Mouse (Mus musculus) naive thymus-derived CD4-positive, alpha-beta T cell, adult 2 months (primary cell): ENCODE measurements around the gene Pzp.

Experiments
- DNase-seq: peaks from one replicate; pipeline ENCODE4 v3.0.0-alpha.2; 2011; ENCODE audit warnings: low read depth

Gene Pzp

DNA sequence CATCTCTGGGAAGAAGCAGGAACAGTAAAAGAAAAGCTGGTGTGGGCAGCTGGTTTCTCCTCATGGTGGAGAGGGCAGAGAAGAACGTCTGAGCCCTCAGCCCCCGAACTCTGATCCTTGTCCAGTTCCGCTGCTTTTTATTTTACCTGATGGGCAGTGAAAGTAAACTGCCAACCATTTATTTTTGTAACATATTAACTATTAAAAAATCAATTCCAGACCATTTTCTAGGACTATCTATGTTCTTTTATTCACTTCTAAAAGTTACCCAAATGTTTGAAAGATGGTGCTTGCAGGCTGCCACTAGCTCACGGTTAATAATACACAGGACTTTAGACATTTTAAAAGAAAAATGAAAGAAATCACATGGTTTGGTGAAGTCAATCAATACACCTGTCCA lies at the start of gene Pzp:
TSS of gene Pzp (minus strand) at position 120 of the 400 bp plus-strand sequence.
- DNase-seq, result no peak

GRCm38 (mm10) chr6:128566589-128566988 lies 40.1 kb upstream of the Pzp start:
- DNase-seq, result no peak

DNA sequence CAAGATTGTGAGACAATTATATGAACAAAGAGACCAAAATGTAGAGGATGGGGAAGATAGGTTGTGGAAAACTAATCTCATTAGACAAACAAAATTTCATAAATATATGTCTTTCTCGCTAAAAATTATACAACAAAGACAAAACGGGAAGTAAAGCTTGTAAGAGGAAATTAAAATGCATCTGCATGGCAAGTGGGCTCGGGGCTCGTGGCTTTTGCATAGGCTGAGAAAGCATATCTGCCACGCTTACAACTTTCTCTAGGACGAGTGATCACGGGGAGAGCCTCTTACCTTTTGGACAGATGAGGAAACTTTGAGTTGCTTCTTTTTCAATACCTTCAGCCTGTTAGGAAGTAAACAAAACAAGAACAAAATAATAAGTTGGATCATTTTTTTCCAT lies 27.5 kb upstream of the Pzp start:
- no peak for DNase-seq

- DNase-seq, result no peak
These were observed 23.2 kb upstream of the Pzp start for GRCm38 (mm10) chr6:128549463-128550452.

DNA sequence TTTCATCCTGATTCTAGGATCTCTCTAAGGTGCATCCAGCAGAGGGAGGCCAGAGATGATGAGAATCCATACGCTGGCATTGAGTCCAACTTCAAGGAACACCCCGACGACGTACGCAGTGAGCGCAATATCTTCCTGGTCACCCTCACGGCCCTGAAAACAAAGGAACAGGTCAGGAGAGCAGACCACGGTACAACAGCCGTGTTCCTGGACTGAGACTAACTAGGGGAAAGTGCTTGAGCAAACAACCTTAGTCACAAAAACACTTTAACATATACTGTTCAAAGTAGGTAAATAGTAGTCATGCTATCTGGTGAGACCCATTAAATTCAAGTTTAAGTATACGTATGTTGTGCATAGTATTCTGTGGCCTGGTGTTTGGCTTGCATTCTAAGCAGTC lies 22.0 kb upstream of the Pzp start:
- no peak for DNase-seq

- DNase-seq, result no peak
These were observed 18.9 kb upstream of the Pzp start for GRCm38 (mm10) chr6:128545402-128545801.

DNA sequence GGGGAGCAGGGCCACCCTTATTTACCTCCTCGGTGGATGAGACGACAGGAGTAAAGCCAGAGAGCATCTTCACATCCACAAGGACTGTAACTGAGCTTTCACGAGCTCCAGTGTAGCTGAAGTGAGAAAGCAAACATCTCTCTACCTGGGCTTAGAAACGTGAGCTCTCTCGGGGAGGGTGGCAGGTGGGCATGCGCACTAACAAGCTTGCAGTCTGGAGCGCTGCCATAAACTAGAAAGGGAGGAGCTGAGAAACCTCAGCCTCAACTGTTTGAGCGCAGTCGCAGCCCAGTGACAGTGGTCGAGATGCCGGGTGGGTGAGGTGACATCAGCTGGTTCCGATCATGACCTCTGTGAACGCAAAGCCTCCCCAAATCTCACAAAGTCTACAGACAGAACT lies 16.7 kb upstream of the Pzp start:
- DNase-seq, result no peak

- DNase-seq, result no peak
These were observed 8.7 kb upstream of the Pzp start for GRCm38 (mm10) chr6:128535250-128535649.

- no peak for DNase-seq
These were observed 6.8 kb upstream of the Pzp start for GRCm38 (mm10) chr6:128533296-128533695.

DNA sequence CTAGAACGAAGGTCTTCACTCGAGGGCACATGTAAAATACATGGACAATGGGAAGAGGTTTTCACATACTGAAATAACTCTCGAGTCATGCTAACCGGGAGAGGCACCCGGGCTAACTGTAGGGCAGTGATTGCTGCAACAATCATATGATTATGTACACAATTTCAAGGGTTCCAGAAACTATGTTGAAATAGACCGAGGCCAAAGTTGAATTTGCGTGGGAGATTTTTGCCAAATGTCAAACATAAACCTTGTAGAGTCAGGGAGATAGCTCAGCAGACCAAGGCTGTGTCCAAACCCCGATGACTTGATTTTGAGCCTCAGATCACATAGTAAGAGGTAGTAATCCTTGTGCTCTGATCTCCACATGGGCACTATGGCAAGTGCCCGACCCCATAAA lies 6.2 kb upstream of the Pzp start:
- no peak for DNase-seq

GRCm38 (mm10) chr6:128528491-128528890 lies 2.0 kb upstream of the Pzp start:
- no peak for DNase-seq

GRCm38 (mm10) chr6:128527110-128527509 lies 590 bp upstream of the Pzp start:
- DNase-seq, result no peak

GRCm38 (mm10) chr6:128525801-128526200 lies 719 bp downstream of the Pzp start:
- DNase-seq, result no peak

DNA sequence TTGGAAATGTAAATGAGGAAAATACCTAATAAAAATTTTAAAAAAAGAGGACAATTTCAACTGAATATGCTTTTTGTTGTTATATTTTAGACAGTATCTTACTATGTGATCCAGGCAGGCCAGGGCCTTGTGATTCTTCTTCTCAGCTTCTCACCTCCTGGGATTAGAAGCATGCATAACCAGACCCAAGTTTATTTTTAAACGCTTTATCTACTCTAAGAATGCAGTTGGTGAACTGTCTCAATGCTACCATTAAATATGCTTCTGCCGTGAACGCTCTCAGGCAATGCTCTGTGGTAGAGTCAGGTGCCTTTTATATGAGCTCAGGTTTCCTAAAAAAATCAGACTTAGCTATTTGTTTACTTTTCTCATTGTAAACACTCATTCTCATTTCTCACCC lies 3.2 kb downstream of the Pzp start:
- no peak for DNase-seq

DNA sequence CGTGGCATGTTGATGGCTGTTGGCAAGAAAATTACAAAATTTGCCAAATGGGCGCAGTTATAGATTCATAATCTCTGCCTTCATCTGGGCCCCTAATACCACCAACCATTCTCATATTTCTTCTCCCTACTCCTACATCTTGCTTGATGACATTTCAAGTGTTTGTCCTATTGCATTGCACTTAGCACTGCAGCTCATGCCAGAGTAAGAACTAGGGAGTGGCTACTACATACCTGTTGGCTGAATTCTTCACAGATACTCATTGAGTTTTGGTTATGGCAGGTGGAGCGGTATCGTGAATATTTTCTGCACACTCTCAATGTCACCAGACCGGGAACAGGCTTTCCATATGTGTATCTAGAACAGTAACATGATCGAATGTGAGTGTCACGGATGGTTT lies 7.4 kb downstream of the Pzp start:
- DNase-seq, result no peak

DNA sequence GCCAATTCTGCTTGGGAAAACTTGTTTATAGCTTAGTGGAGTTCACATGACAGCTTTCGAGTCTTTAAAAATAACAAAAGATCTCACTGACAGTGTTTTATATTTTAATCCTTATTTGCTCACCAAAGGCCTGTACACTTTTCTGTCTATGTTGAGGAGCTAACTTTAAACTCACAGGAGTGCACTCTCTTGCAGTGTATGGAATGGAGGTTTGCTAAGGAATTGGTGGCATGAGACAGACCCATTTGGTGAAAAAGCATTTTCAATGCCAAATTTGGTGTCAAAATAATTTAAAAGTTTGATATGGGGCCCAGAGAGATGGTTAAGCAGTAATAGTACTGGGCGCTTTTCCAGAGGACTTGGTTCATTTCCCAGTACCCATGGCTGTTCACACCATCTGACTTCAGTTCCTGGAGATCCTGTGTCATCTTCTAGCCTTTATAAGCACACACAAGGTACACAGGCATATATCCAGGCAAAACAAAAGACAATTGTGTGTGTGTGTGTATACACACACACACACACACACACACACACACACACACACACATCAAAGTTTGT lies 20.8 kb downstream of the Pzp start:
- no peak for DNase-seq

DNA sequence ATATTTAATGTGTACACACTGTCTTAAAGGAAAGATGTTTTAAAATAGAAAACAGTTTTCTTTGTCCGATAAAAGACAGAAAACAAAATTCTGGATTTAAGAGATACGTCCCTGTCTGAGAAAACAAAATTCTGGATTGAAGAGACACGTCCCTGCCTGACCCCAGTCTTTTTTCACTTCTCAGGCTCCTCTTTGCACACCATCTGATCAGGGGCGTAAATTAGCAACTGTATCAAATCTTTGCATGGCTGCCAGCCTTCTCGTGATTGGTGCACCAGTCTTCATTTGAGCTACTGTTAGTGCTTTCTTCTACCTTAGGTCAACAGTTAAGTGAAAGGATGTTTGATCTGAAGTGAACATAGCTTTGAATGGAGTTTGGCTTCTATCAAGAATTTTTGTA lies 21.8 kb downstream of the Pzp start:
- DNase-seq, result no peak

DNA sequence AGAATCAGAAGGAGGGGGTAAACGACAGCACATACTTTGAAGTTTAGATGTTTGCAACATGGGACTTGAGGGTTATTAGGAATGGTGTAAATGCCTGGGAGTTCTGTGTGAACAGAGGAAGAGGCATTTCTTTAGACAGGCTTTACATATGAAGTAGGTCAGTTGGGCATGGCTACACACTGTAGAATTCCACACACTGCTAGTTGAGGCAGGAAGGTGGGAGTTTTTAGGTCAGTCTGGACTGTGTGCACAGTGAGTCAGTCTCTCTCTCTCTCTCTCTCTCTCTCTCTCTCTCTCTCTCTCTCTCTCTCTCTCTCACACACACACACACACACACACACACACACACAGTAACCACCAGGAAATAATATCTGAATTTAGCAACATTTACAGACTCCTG lies 31.2 kb downstream of the Pzp start:
- no peak for DNase-seq

DNA sequence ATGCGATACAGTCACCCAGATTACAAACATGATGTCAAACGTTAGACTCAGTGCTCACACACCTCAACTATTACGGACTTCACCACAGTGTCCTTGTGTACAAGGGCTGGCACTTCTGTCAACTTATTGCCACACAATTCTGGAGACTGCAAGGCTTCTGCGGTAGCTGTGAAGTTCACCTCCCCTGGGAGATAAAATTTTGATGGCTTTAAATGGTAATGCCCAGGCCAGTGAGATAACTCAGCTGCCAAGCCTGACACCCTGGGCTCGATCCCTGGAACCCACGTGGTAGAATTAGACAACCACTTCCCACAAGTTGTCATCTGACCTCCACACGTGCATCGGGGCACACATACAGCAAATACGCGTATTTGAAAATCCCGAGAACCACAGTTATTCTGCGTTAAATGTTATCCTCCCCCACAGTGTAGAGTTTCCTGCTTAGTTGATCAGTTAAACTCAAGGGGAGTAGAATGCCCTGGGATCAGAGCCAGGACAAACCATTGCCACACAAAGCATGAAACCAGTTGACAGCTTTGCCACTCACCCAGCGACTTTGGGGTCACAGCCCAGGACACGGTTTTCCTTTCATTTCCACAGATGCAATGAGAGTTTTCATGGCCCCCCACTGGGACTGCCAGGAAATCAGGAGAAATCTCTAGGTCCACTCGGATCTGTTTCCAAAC lies 31.7 kb downstream of the Pzp start:
- DNase-seq, result no peak

DNA sequence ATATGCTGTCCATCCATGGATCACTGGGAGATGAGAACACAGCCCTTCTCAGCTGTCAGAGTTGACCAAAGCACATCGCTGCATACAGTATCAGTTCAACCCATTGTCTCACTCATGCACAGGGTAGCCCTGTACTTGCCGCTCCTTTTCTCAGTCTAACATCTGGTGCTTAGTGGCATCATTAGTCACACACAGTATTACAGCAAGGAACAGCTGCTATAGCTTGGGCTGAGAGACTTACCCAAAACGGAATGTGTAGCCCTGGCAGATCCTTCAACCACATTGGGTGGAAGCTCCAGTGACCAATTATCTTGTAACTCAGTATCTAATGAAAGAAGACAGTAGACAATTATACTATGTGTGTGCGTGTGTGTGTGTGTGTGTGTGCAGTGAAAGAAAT lies 34.6 kb downstream of the Pzp start:
- no peak for DNase-seq

GRCm38 (mm10) chr6:128490141-128490540 lies 36.4 kb downstream of the Pzp start:
- DNase-seq, result no peak

DNA sequence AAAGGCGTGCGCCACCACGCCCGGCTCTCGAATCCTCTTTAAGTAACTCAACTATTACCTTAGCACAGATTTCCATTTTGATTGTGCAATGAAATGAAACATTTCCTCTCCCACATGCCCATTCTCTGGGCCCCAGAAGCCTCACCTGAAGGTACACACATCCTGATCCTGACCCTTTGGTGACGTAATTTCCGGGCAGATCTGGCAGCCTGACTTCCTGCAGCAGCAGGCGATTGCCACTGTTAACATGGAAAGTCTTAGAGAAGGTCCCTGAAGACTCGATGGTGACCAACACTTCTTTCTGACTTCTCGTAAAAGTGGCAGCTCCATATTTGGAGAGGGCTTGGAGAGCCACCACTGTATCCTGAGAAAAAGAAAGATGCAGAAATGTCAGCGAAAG lies 38.8 kb downstream of the Pzp start:
- DNase-seq, result no peak
